Mouse (Mus musculus) heart, adult 2 months (tissue): ENCODE results near the gene Dnajc7. TPM values are rescaled to one million over a fixed set of nuclear protein-coding genes. Genes with fewer than 3 reads are reported as not detected.

ENCODE experiments used
- DNase-seq, 2 experiments: peaks; one replicate each; pipeline ENCODE4 v3.0.0; 2021
- H3K27ac ChIP-seq: fragments of 200-600 bp; 2 replicates; pipeline ENCODE4 v1.8.1; 2022
- H3K27me3 ChIP-seq: fragments of 200-500 bp; 2 replicates; pipeline ENCODE4 v1.6.1; 2012; ENCODE audit warnings: mild to moderate bottlenecking, low read length, inconsistent platforms, mixed read lengths; ENCODE audit not compliant: control insufficient read depth, insufficient read depth
- H3K36me3 ChIP-seq: fragments of 200-500 bp; 2 replicates; pipeline ENCODE4 v1.6.1; 2012; ENCODE audit warnings: low read length, inconsistent platforms; ENCODE audit not compliant: control insufficient read depth, insufficient read depth
- H3K4me1 ChIP-seq: fragments of 200-500 bp; 2 replicates; pipeline ENCODE4 v1.6.1; 2011; ENCODE audit warnings: low read length; ENCODE audit not compliant: control insufficient read depth, insufficient read depth
- H3K4me3 ChIP-seq: fragments of 200-600 bp; 2 replicates; pipeline ENCODE4 v1.8.1; 2022
- H3K79me2 ChIP-seq: fragments of 200-500 bp; replicated peaks from 2 replicates; pipeline ENCODE4 v1.6.1; 2012; ENCODE audit warnings: mild to moderate bottlenecking, inconsistent platforms, low read length, moderate library complexity, mixed read lengths; ENCODE audit not compliant: control insufficient read depth, insufficient read depth
- H3K9ac ChIP-seq: fragments of 200-500 bp; 2 replicates; pipeline ENCODE4 v1.6.1; 2012; ENCODE audit warnings: low read depth, mild to moderate bottlenecking, control low read depth, inconsistent platforms, low read length, mixed read lengths
- CTCF ChIP-seq: fragments of 200-600 bp; IDR thresholded peaks from 2 replicates; pipeline ENCODE4 v1.8.1; 2022; ENCODE audit warnings: antibody characterized with exemption, mild to moderate bottlenecking, moderate library complexity
- EP300 ChIP-seq: fragments of 200-500 bp; IDR thresholded peaks from 2 replicates; pipeline ENCODE4 v1.6.1; 2011; ENCODE audit warnings: low read depth, low read length, control low read depth; ENCODE audit not compliant: insufficient read depth
- POLR2A ChIP-seq: fragments of 200-500 bp; IDR thresholded peaks from 2 replicates; pipeline ENCODE4 v1.6.1; 2011; ENCODE audit warnings: mild to moderate bottlenecking, low read depth, low read length, control low read depth; ENCODE audit not compliant: insufficient read depth
- WGBS: fragments of 180-500 bp; shearing (Covaris S2); methylation state at CpG from one replicate; pipeline ENCODE4 v1.1.7; 2018; 5-methylcytosine and 5-hydroxymethylcytosine counted together
- intact Hi-C: fragments of 180-260 bp; cut with DNase I; formaldehyde crosslinking; loops from one replicate; pipeline ENCODE4 v1.15.1; 2025
- polyA plus RNA-seq: library from polyadenylated mRNA; depleted of rRNA; stranded (reverse); fragments of >200 nt; gene quantifications from 2 replicates; pipeline ENCODE4 v1.2.3, GENCODE M21; 2012
- total RNA-seq, 2 experiments: library from RNA; stranded (reverse); gene quantifications; 2 replicates each; pipeline ENCODE4 v1.2.3; 2021

Gene Dnajc7
- total and polyA plus RNA-seq, 3 experiments = 46.1 to 121 (median 107) TPM

GRCm38 (mm10) chr11:100568692-100569091 lies 51.3 kb downstream of the Dnajc7 start:
- intact Hi-C loops = no loop called here
- Histone ChIP-seq H3K4me1 (peaks cover 4% of the 10 kb centered on the region), H3K27ac (no peak overlapping the region), H3K9ac (no peak overlapping the region), H3K4me3 (no peak overlapping the region), H3K79me2 (no peaks in the 10 kb centered on the region), H3K27me3 (no peaks in the 10 kb centered on the region), H3K36me3 (no peaks in the 10 kb centered on the region)
- 87% methylated on average over 8 of the region's 8 CpGs for WGBS
- no peak for TF ChIP-seq EP300
- TF ChIP-seq CTCF = no peak
- no peak for TF ChIP-seq POLR2A
- no peak for DNase-seq

- WGBS = 43% methylated on average over 9 of the region's 9 CpGs
- Histone ChIP-seq H3K27ac (no peak overlapping the region), H3K36me3 (no peaks in the 10 kb centered on the region), H3K27me3 (no peaks in the 10 kb centered on the region), H3K79me2 (no peaks in the 10 kb centered on the region), H3K4me3 (no peak overlapping the region), H3K4me1 (peaks cover 4% of the 10 kb centered on the region), H3K9ac (no peak overlapping the region)
- intact Hi-C loops = no loop called here
- DNase-seq = no peak
- TF ChIP-seq POLR2A (no peak), EP300 (no peak), CTCF (no peak)
Measured at GRCm38 (mm10) chr11:100567815-100568245, 52.1 kb downstream of the Dnajc7 start.

GRCm38 (mm10) chr11:100567229-100567628 lies 52.7 kb downstream of the Dnajc7 start:
- 43% methylated on average over 5 of the region's 5 CpGs for WGBS
- intact Hi-C loops = no loop called here

GRCm38 (mm10) chr11:100564703-100565102 lies 55.3 kb downstream of the Dnajc7 start:
- Histone ChIP-seq H3K9ac (no peak overlapping the region), H3K27me3 (no peaks in the 10 kb centered on the region), H3K36me3 (no peaks in the 10 kb centered on the region), H3K4me1 (no peaks in the 10 kb centered on the region), H3K4me3 (no peak overlapping the region), H3K79me2 (no peaks in the 10 kb centered on the region), H3K27ac (no peak overlapping the region)
- DNase-seq = no peak
- TF ChIP-seq POLR2A (no peak), CTCF (no peak), EP300 (no peak)
- intact Hi-C loops = no loop called here
- WGBS = 79% methylated on average over 6 of the region's 6 CpGs

More at GRCm38 (mm10) chr11:100567229-100567628, 52.7 kb downstream of the Dnajc7 start:
- Histone ChIP-seq H3K4me3 (no peak overlapping the region), H3K4me1 (peaks cover 4% of the 10 kb centered on the region), H3K27ac (no peak overlapping the region), H3K79me2 (no peaks in the 10 kb centered on the region), H3K9ac (no peak overlapping the region), H3K27me3 (no peaks in the 10 kb centered on the region), H3K36me3 (no peaks in the 10 kb centered on the region)
- TF ChIP-seq EP300 (no peak), CTCF (no peak), POLR2A (no peak)
- DNase-seq = no peak

GRCm38 (mm10) chr11:100564297-100564696 lies 55.7 kb downstream of the Dnajc7 start:
- Histone ChIP-seq H3K79me2 (no peaks in the 10 kb centered on the region), H3K36me3 (no peaks in the 10 kb centered on the region), H3K9ac (no peak overlapping the region), H3K4me3 (no peak overlapping the region), H3K4me1 (no peaks in the 10 kb centered on the region), H3K27ac (no peak overlapping the region), H3K27me3 (no peaks in the 10 kb centered on the region)
- 70% methylated on average over 15 of the region's 15 CpGs for WGBS
- no peak for DNase-seq
- TF ChIP-seq EP300 (no peak), CTCF (no peak), POLR2A (no peak)
- intact Hi-C loops = no loop called here

GRCm38 (mm10) chr11:100561748-100562147 lies 58.2 kb downstream of the Dnajc7 start:
- no peaks in the 10 kb centered on the region for H3K79me2 ChIP-seq
- H3K27me3 ChIP-seq = no peaks in the 10 kb centered on the region
- DNase-seq = no peak
- no peak for TF ChIP-seq EP300
- no peak for TF ChIP-seq CTCF
- no peak for TF ChIP-seq POLR2A
- no peak overlapping the region for H3K9ac ChIP-seq
- no peaks in the 10 kb centered on the region for H3K36me3 ChIP-seq
- H3K27ac ChIP-seq = no peak overlapping the region
- intact Hi-C loops = no loop called here
- 54% methylated on average over 5 of the region's 5 CpGs for WGBS
- no peak overlapping the region for H3K4me3 ChIP-seq
- H3K4me1 ChIP-seq = no peaks in the 10 kb centered on the region
